Mouse (Mus musculus): Measurements from ENCODE around the gene Atp5s.

GRCm38 (mm10) chr12:69690714-69691113 is 34.0 kb upstream of the Atp5s start:
- TF ChIP-seq POLR2A (IDR thresholded peaks at IDR 0.05; ENCODE audit: insufficient read length, low read depth) (no peak), CEBPB (IDR thresholded peaks at IDR 0.05; ENCODE audit: insufficient read depth, poor library complexity, severe bottlenecking) (no peak), E2F4 (IDR thresholded peaks at IDR 0.05; ENCODE audit: insufficient read depth) (no peak), POLR2AphosphoS2 (IDR thresholded peaks at IDR 0.05; ENCODE audit: insufficient read length, low read depth) (no peak), SRF (IDR thresholded peaks at IDR 0.05; ENCODE audit: control insufficient read depth, insufficient read length, low read depth) (no peak), USF1 (IDR thresholded peaks at IDR 0.05; ENCODE audit: low read depth) (no peak), MAX (IDR thresholded peaks at IDR 0.05; ENCODE audit: low read depth) (no peak), MYOD1 (IDR thresholded peaks at IDR 0.05; ENCODE audit: control insufficient read depth in 1 of 3, insufficient read length in 2 of 3, low read depth in 2 of 3) (no peak), TCF12 (IDR thresholded peaks at IDR 0.05; ENCODE audit: insufficient read depth, poor library complexity, severe bottlenecking) (no peak), MYOG (IDR thresholded peaks at IDR 0.05; ENCODE audit: control insufficient read depth in 1 of 3, insufficient read depth in 1 of 3, insufficient read length in 2 of 3, low read depth in 2 of 3) (no peak), REST (IDR thresholded peaks at IDR 0.05; ENCODE audit: insufficient read depth, insufficient read length) (no peak), TCF3 (IDR thresholded peaks at IDR 0.05; ENCODE audit: insufficient read length, low read depth) (no peak)
